Mouse (Mus musculus) natural killer cell, adult 2 months (primary cell): Measurements from ENCODE around the gene Akr1cl.

Source experiments
- DNase-seq, 2 experiments: peaks; one replicate each; pipeline ENCODE4 v3.0.0; 2022; ENCODE audit warnings: low spot score in 2 of 2

Akr1cl gene

GRCm38 (mm10) chr1:64988176-64988575 is 44.4 kb downstream of the Akr1cl start:
- DNase-seq = no peak

- DNase-seq = peak; percentile 45 to 67
Observed at GRCm38 (mm10) chr1:64986120-64986519, 46.4 kb downstream of the Akr1cl start.

DNA sequence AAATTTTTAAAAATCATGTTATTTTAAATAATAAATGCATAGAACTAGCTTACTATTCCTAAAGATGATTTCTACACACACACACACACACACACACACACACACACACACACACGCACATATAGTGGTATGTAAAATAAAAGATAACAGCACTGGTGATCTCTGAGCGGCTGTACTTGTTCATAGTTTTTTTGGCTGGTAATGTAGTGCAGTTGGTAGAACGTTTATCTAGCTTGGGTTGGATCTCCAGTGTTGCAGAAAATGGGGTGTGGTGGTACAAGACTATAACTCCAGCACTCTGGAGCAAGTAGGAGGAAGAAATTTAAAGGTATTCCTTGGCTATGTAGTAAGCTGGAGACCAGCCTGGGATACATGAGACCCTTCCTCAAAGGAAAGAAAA is 49.3 kb downstream of the Akr1cl start:
- DNase-seq = no peak

GRCm38 (mm10) chr1:64978321-64978799 is 54.2 kb downstream of the Akr1cl start:
- DNase-seq = no peak

GRCm38 (mm10) chr1:64975346-64975745 is 57.2 kb downstream of the Akr1cl start:
- no peak for DNase-seq

DNA sequence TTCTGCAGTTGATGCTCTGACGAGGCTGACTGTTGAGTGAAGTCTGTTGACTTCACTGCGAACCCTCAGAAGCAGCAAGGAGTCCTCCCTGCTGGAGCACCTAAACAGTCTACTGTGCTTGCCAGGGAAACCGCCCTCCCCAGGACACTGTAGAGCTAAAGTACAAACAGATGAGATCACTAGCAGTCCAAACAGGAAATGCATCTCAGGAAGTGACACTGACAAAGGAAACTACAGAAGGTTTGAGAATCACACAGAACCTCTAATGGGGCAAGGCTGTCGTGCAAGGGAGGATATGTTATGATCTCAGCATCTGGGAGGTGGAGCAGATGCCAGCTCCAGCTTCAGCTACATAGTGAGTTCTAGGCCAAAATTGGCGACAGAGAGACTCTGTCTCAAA is 61.9 kb downstream of the Akr1cl start:
- DNase-seq = peak; percentile 37 to 49
